Mouse (Mus musculus): ENCODE data around the gene Ninj2.
A peak's percentile ranks its signal among the peaks of the same experiment; 100 is the strongest.

Gene Ninj2

DNA sequence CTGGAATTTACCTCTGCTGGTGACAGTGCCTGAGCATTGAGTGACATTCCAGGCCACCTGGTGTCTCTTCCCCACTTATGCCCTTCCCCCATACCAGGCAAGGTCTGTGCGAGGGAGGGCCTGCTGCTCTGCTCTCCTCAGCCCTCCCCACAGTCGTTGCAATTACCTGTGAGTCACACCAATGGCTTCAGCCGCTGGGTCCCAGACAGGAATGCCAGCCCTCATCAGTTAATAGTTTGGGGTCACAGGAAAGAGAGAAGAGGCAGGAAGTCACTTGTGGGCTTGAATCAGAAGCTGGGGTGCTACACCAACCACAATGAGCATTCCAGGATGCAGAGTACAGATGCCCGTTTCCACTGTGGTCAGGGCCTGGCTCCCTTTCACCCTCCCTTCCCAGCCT lies 41.6 kb downstream of the Ninj2 start:
- DNase-seq (ENCODE audit: low spot score in 2 of 2): no peak

DNA sequence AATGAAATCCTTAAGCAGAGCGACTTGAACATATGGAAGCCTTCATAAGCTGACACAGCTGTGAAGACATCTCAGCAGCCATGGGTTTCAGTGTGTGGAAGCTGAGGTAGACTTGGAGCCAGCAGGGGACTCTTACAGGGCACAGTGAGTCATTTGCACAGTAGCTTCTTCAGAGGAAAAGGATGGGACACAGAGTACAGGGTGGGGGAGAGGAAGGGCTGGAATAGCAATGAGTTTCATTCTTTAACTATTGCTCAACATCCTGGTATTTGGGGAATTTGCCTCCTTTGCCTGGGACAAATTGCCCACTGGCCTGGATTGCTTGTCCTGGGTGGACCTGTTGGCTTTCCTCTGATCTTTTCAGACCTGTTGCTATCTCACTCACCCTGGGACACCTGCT lies 52.3 kb downstream of the Ninj2 start:
- no peak for DNase-seq (ENCODE audit: low spot score in 2 of 2)

DNA sequence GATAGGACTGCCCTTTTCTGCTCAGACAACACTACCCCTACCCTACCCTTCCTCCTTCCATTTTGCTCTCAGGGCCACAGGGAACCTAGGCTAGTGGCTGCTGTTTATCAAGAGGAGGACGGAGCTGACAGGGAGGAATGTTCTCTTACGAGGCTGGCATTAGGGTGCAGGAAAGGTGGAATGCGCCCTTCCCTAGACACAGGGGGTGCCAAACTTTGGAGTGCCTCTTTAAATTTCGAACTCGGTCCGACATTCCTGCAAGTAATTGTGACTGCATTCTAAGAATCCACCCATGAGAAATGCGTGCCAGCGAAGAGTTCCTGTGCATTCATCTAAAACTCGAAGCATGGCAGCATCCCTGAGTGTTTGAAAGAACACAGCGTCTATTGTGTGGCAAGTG lies 53.5 kb downstream of the Ninj2 start:
- DNase-seq (ENCODE audit: low spot score in 2 of 2): no peak

DNA sequence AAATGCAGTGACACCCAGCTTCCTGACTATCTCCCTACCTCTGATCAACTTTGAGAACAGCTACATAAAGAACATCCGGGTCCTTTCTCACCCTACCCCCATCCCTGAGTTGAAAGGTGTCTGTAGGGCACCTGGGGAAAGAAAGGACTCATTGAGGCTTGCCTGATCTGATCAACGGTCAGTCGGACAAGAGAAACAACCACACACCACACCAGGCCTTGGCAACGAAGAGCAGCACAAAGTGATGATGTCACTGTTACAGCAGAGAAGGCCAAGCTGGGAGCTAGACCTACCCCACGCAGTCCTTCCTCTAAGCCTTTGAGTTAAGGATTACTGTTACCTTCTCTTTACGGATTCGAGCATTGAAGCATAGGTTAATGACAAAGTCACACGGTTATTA lies 54.3 kb downstream of the Ninj2 start:
- no peak for DNase-seq (ENCODE audit: low spot score in 2 of 2)

DNA sequence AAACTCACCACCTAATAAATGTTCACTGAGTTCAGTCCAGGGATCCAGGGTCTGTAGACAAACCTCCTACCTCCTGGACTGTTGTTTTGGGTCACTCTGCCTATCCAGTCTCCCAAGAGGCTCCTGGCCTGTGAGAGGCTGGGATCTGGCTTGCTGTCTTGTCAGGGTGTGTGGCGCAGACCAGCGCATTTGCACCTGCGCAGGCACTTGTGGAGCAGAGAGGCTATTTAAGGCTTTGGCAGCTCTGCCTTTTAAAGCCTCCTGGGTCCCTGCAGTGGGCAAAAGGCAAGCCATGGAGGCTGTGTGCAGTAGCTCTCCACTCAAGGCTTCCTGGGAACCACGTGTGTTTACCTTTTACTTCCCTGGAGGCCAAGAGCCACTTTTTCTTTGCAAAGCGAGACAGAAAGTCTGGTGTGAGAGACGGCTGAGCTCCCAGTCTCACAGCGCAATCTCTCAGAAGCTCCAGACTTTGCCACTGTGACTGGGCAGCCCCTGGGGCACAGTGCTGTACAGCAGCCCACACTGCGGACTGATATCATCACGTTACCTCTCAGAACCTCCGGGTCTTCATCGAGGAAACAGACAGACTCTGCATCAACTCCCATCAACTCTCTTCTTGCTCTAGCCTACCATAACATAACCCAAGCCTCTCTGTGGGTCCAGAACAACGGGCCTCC lies 55.7 kb downstream of the Ninj2 start:
- DNase-seq (ENCODE audit: low spot score in 2 of 2): no peak

DNA sequence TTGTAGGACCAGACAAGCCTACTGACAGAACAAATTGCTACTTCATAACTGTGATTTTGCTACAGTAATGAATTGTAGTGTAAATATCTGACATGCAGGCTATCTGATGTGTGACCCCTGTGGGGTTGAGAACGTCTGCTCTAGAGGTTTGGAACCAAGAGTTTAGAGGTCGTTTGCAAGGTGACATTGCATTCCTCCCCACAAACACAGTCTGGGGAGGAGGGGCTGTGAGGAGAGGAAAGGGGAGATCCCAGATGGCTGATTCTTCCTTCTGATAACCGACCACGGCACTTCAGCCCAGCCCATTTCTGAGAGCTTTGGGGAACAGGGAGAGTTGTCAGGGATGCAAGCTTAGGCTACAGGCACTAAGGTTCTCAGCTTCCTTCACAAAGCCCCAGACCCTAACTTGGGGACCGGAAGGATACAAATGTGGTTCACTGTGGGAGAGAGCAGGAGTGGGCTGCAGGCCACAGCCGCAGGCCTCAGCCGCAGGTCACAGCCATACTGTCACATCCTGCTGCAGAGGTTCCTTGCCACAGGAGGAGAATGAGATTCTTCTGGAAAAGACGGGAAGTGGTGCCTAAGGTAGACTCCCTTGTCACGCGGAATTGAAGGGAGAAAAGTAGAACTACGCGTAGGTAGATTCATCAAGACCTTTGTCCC lies 56.4 kb downstream of the Ninj2 start:
- no peak for DNase-seq (ENCODE audit: low spot score in 2 of 2)

DNA sequence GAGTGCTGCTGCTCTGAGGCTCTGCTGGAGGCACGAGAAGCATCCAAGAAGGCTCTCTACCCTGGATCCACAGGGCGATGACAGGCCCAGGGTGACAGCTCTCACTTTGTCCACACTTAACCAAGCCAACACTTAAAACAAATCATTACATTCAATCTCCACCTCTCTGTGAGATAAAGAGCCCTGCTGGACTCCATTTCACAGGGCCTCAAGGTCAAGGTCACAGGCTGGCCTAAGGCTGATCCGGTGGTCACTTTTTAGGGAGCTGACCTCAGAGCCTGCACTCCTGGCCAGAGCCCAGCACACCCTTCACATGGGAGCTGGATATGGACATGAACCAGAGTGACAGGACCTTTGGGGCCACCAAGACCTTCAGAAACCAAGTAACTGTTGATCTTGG lies 57.1 kb downstream of the Ninj2 start:
- no peak for DNase-seq (ENCODE audit: low spot score in 2 of 2)

DNA sequence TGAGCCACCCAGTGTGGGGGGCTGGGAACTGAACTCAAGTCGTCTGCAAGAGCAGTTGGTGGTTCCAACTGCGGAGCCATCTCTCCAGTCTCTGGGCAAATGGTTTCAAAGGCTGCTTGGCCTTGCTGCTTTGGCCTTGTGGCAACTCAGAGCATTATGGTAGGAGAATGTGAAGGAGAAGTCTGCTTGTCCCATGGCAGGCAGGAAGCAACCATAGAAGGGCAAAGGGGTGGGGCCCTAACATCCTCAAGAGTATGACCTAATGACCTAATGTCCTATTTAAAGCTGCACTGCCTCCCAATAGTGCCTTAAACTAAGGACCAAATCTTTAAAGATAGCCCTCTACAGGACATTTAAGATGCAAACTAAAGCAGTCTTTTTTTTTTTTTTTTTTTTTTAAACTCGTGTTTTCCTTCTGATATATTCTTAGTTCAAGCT lies 58.5 kb downstream of the Ninj2 start:
- no peak for DNase-seq (ENCODE audit: low spot score in 2 of 2)

DNA sequence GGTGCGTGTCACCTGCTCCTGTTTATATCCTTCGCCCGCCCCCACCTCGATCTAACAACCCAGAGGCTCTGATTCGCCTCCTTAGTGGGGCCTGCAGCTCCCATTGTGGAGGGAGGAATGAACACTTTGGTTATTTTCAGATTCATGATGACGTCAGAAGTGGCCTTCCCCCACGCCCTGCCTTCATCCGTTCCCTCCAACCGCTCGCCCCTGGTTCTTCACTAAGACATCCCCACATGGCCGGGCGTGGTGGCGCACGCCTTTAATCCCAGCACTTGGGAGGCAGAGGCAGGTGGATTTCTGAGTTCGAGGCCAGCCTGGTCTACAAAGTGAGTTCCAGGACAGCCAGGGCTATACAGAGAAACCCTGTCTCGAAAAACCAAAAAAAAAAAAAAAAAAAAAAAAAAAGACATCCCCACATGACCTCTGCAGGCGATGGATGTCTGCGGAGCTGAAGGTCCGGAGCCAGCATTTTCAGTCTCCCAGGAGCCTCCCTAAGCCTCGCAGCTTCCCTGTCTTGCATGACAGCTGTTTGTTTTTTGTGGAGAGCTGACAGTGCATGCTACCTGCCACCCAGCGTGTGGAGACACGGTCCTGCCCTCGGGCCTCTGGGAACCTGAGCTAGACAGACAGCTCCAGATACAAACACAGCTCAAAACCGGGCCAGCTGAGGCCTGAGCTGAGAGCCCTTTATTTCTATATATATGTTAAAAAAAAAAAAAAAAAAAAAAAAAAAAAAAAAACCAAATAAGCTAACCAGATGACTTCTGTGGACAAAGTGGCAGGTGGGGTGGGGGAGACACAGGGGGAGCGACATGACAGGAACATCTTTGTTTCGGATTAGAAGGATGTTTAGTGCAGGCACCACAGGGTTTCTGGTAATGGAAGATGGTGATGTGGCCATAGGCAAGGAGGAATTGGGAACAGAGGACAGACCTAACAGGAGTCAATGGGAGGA lies 59.9 kb downstream of the Ninj2 start:
- no peak for DNase-seq (ENCODE audit: low spot score in 2 of 2)

DNA sequence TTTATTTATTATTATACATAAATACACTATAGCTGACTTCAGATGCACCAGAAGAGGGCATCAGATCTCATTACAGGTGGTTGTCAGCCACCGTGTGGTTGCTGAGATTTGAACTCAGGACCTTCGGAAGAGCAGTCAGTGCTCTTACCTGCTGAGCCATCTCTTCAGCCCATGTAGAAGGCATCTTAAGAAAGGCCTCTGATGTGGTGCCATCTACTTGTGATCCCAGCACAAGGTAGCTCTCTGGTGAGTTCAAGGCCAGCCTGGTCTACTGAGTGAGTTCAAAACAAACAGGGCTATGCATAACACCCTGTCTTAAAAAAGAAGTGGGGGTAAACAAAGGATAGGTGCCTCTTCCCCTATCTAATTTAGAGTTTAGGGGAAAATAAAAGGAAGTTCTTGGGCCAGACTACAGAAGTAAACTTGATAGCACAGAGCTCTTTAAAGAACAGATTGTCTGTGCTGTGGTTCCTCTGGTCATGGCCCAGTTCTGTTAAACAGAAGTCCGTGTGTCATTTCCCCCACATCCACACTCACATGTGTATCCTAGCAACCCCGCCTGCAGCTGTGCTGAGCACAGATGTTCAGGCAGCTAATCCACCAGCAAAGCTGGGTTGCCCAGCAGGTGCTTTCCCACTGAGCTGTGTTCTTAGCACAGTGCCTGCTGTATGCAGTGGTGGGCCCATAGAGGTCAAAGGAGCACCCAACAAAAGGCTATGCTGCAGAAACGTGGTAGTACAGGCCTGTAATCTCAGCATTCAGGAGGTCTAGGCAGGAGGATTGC lies 61.6 kb downstream of the Ninj2 start:
- no peak for DNase-seq (ENCODE audit: low spot score in 2 of 2)

DNA sequence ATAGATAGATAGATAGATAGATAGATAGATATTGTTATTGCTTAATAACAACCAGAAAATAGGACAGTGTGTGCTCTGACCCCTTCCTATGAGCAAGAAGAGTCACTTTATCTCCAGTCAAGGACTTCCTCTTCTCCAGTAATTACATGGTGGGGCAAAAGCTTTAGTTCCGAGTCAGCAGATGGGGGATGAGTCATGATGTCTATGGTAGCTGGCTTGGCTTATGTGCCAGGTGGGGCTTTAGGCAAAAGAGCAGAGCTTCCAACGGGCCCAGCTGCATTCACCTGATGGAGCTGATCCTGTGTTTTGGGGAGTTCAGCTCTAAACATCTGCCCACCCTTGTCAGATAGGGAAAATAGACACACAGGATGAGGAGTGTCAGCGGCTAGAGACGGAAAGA lies 62.4 kb downstream of the Ninj2 start:
- no peak for DNase-seq (ENCODE audit: low spot score in 2 of 2)

DNA sequence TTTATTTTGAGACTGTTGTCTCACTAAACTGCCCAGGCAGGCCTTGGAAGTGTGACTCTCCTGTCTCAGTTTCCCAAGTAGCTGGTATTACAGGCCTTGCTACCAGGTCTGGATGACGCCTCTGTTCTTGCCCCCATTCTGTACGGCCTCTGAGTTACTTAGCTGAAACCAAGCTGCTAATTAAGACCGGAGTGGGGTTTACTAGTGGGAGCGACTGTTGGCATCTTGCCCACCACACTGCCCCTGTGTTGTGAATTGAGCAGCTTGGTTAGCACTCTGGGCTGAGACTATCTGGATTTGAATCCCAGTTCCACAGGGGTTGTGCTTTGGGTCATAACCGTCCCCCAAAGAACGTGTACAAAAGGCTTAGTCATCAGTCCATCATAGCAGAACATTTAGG lies 64.3 kb downstream of the Ninj2 start:
- no peak for DNase-seq (ENCODE audit: low spot score in 2 of 2)

DNA sequence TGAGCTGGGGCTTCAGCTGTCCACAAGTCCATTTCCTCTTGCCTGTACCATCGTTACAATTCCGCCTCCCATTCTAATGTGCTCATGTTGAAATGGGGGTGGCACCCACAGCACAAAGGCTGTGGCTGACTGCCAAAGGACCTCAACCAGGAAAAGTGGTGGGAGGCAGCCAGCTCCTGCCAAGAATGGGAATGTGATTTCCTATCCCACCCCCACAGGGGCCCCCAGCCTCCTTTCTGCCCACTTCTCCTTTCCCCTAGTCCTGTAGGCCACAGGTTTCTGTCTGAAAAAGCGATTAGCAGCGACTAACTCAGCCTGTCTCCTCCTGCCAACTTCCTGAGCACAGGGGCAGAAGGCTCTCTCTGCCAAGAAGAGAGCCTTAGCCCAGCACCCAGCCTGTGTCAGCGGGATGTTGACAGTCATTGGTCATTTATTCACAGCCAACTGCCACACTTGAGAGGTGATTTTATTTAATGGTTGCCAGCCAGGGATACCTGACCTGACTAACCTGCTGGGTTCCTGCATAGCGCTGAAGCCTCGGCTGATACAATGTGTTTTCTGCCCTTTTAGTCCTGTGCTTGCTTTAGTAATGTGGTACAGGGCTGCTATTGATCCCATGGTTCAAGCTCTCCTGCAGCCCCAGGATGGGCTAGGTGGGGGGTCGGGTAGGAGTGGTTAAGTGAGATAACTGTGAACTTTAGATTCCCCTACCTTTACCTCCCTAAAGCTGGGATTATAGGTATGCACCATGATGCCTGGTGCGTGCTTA lies 66.2 kb downstream of the Ninj2 start:
- DNase-seq (ENCODE audit: low spot score in 2 of 2): peak; percentile 35 to 65

DNA sequence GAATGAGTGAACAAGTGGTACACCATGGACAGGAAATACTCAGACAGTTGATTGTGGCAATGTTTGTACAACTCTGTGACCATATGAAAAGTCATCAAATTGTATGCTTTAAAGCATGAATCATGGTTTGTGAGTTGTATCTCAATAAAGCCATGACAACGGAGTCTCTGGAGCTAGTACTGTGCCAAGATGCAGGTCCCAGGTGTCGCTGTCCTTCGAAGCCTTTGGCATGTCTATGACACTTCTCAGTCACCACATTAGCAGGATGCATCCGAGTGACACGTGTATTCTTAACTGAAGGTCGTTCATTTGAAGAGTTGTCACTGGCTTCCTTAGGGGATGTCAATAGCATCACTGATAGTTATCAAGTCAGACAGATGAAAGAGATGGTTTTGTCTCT lies 69.8 kb downstream of the Ninj2 start:
- DNase-seq (ENCODE audit: low spot score in 2 of 2): no peak

DNA sequence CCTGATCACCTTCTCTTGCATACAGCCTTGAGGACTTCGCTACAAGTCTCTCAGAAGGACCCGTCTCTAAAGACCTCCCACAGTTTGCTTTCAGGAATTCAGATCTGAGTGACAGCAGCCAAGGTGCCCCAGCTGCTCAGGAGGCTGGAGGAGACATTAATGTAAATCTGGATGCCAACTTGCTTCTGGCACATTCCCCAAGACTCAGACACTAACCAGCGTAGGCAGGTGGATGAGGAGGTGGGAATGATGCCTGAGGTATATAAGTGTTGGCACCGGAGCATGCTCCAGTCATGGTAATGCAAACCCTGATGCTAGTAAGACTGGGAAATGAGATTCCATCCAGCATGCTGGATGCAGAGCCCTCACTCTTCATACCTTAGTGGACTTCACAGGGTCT lies 71.6 kb downstream of the Ninj2 start:
- DNase-seq (ENCODE audit: low spot score in 2 of 2): no peak

DNA sequence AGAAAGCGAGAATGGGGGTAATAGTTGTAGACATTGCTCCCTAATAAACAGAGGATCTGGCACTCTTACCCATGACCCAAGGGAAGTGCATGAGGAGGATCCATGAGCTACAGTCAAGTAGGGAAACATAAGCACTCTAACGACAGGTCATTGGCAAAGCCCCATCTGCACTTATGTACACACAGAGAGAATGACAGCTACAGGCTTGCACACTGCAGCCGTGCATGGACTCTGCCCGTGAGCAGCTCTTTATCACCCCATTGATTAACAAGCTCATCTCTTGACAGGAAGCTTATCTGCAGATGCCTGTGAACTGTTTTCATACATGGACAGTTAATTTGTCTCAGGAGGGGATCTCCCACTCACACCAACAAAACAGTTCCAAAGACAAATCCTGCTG lies 74.4 kb downstream of the Ninj2 start:
- no peak for DNase-seq (ENCODE audit: low spot score in 2 of 2)

DNA sequence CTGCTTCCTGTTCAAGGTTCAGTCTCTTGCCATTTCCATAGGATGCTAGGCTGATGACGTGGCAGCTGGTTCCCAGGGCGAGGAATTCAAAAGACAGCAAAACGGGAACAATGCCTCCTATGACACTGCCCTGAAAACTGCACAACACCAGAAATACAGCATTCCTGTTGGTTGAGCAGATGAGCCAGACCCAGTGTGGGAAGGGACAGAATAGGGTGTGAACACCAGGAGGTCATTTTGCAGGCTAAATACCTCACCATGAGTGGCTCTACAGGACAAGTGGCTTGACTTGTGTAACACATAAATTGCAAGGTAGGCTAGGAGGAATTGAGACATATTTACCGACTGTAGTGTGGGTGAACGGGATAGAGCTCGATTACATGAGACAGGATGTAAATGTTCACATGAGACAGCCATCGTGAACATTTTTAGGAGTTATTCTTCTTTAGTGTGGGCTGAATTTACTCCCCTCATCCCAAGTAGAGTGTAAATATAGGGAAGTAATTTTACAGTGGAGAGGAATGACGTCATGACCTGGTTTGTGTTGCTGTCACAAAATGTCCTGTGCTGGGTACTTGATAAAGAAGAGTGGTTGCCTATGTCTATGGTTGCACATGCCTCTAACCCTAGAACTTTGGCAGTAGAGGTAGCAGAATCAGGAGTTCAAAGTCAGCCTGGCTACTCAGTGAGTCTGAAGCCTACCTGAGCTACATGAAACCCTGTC lies 79.3 kb downstream of the Ninj2 start:
- no peak for DNase-seq (ENCODE audit: low spot score in 2 of 2)

DNA sequence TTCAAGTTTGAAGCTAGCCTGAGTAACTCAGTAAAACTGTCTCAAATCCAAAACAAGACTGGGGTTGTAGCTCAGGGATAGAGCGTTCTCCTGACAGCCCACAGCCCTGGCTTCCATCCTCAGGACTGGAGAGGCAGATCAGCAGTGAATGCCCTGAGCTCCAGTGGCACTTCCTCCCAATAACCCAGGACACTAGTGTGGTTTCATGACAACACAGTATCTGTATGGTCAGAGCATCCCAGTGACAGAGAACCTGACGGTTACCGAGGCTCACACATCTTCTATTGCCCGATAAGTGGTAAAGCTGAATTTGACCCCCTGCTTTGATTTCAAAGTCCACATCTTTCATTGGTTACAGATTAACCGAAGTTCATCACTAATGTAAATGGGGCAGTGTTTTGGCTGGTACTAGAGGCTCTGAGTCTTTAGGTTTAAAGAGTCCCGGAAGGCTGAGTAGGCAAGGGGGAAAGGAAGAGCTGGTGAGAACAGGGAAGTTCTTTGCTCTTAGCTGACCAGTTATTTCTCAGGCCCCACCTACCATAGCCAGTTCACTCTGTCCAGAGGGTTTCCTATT lies 81.0 kb downstream of the Ninj2 start:
- DNase-seq (ENCODE audit: low spot score in 2 of 2): no peak

DNA sequence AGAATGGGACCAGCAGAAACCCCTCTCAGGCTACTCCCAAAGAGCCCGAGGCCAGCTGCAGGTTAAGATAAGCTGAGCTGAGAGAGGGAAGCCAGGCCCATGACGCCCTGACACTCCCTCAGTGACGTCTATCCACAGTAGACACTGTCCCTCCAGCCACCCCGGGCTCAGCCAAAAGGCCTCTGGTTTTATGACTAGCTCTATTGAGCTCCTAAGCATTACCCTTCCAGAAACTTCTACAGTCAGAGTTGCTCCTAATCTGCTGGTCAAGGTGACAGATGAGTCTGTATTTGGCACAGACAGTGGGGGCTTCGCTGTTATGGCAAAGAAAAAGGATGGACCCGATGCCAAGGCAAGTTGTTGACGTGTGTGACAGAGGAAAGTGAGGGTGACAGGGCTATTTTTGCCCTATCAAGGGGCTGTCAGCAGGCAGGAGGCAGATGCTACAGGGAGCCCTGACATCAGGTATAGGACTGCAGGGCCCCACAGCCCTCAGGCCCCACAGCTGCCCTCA lies 81.5 kb downstream of the Ninj2 start:
- no peak for DNase-seq (ENCODE audit: low spot score in 2 of 2)

DNA sequence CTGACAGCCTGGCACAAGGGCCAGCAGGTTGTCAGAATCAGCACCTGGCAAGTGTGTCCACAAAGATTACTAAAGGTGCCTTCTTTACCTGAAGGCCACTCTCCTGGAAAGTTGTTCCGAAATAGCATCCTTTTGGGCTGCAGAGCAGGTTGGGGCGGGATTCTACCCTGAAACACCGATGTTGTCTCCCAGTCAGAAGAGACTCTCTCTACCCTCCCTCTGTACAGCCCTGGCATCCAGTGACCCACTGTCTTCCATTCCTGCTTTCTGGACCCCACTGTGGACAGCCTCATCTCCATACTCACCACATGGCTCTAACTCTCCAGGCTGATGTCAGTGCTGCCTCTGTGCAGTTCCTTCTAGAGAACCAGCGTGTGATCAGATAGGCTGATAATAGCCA lies 82.5 kb downstream of the Ninj2 start:
- no peak for DNase-seq (ENCODE audit: low spot score in 2 of 2)
